Mouse (Mus musculus) gastrocnemius, postnatal 10 days (tissue): ENCODE measurements around the gene Gm7138. TPM values are rescaled to one million over a fixed set of nuclear protein-coding genes. Genes with fewer than 3 reads are reported as not detected.
"Not testable (repeated sequence)": the region's sequence is repeated elsewhere in the genome, so short reads cannot be mapped to it uniquely, and the experiment has no call there.

Experiments used
- DNase-seq: peaks from one replicate; pipeline ENCODE4 v3.0.0; 2021; ENCODE audit warnings: mixed read lengths
- total RNA-seq, 2 experiments: library from RNA; stranded (reverse); gene quantifications; 2 replicates each; pipeline ENCODE4 v1.2.3; 2021

The Gm7138 gene
- total RNA-seq, 2 experiments from 2014 or later: not detected

GRCm38 (mm10) chr10:77741924-77742688 lies 34.6 kb downstream of the Gm7138 start, which contains the start of gene Gm18596:
TSS of gene Gm18596 (minus strand) at chr10:77742638.
- not testable (repeated sequence) for DNase-seq

- DNase-seq: no peak
Measured at GRCm38 (mm10) chr10:77738929-77739328, 37.8 kb downstream of the Gm7138 start.

- DNase-seq: no peak
Measured at GRCm38 (mm10) chr10:77735928-77736327, 40.8 kb downstream of the Gm7138 start.

- DNase-seq: no peak
Measured at GRCm38 (mm10) chr10:77729241-77729640, 47.5 kb downstream of the Gm7138 start.

- no peak for DNase-seq
Measured at GRCm38 (mm10) chr10:77728280-77728679, 48.5 kb downstream of the Gm7138 start.

Other genes with a start within 250 kb of the Gm7138 start
- gene Itgb2, start 246.7 kb downstream of the Gm7138 start, total RNA-seq: 1 to 10 TPM; 2.1 to 4.5 TPM
- gene Pttg1ip, start 195.2 kb downstream of the Gm7138 start, total RNA-seq: 10 to 100 TPM; 70.2 to 71.3 TPM
- gene Sumo3, start 170.8 kb downstream of the Gm7138 start, total RNA-seq: 10 to 100 TPM; 64.5 to 65.3 TPM
- 10 to 100 TPM in 1 of 2 experiments, 1 to 10 TPM in 1; 10.0 to 11.4 TPM for gene Gm49325, start 170.7 kb downstream of the Gm7138 start, total RNA-seq
- 10 to 100 TPM; 81.3 to 85.4 TPM for gene Ube2g2, start 154.7 kb downstream of the Gm7138 start, total RNA-seq
- gene Tspear, start 90.4 kb downstream of the Gm7138 start, total RNA-seq: not detected
- not detected for gene Gm19402, start 86.2 kb downstream of the Gm7138 start, total RNA-seq
- not detected for gene Gm9508, start 79.7 kb downstream of the Gm7138 start, total RNA-seq
- not detected for gene Gm10272, start 70.3 kb downstream of the Gm7138 start, total RNA-seq
- gene Gm10024, start 65.5 kb downstream of the Gm7138 start, total RNA-seq: not detected
- not detected for gene Gm10142, start 61.1 kb downstream of the Gm7138 start, total RNA-seq
- not detected for gene Krtap12-1, start 56.3 kb downstream of the Gm7138 start, total RNA-seq
- gene Gm10100, start 50.5 kb downstream of the Gm7138 start, total RNA-seq: not detected
- gene Gm18596, start 34.3 kb downstream of the Gm7138 start, total RNA-seq: not detected
- not detected for gene Gm9736, start 25.6 kb downstream of the Gm7138 start, total RNA-seq
- gene Gm3233, start 17.3 kb downstream of the Gm7138 start, total RNA-seq: not detected
- not detected for gene Gm3238, start 5.6 kb downstream of the Gm7138 start, total RNA-seq
- gene Gm3250, start 5.6 kb upstream of the Gm7138 start, total RNA-seq: not detected
- not detected for gene Gm7137, start 11.3 kb upstream of the Gm7138 start, total RNA-seq
- gene Gm9639, start 18.1 kb upstream of the Gm7138 start, total RNA-seq: not detected
- gene Gm19668, start 22.2 kb upstream of the Gm7138 start, total RNA-seq: not detected
- gene Gm9507, start 34.9 kb upstream of the Gm7138 start, total RNA-seq: not detected
- gene Gm2696, start 37.7 kb upstream of the Gm7138 start, total RNA-seq: not detected
- gene Krtap10-4, start 50.2 kb upstream of the Gm7138 start, total RNA-seq: not detected
- not detected for gene Krtap10-10, start 59.0 kb upstream of the Gm7138 start, total RNA-seq
- gene Gm36176, start 69.9 kb upstream of the Gm7138 start, total RNA-seq: not detected
- not detected for gene Gm10318, start 75.9 kb upstream of the Gm7138 start, total RNA-seq
- not detected for gene Gm3285, start 85.0 kb upstream of the Gm7138 start, total RNA-seq
- gene Lrrc3, start 125.6 kb upstream of the Gm7138 start, total RNA-seq: under 1 TPM; 0.72 to 0.78 TPM
- gene Trpm2, start 193.6 kb upstream of the Gm7138 start, total RNA-seq: under 1 TPM; 0.26 to 0.75 TPM
- 1 to 10 TPM; 5.1 to 6.3 TPM for gene 1810043G02Rik, start 201.6 kb upstream of the Gm7138 start, total RNA-seq
- 10 to 100 TPM in 1 of 2 experiments, 1 to 10 TPM in 1; 9.7 to 12.2 TPM for gene Pfkl, start 233.1 kb upstream of the Gm7138 start, total RNA-seq